11 mouse cellular contexts compared by ENCODE assay signal in genomic region chr3:122478735-122479134, GRCm38 (mm10).
"Had no signal": no experiment of that assay in that cellular context is flagged by ENCODE, and none has a peak within 500 bp of the region (broad histone marks: within the 10 kb centered on the region; RNA-seq: fewer than 3 reads in every experiment).

No protein-coding gene starts in this region.

- ATAC-seq: midbrain, embryonic 15.5 days had no signal

- DNase-seq: kidney, adult 11 months; kidney, adult 8-10 months; kidney, postnatal 10 days; kidney, postnatal 36 days; liver, embryonic 13.5 days; lung, adult 2 months; lung, postnatal 14 days; lung, postnatal 4 days; thymus, adult 18-20 months; thymus, postnatal 36 days had no signal
